Mouse (Mus musculus) forebrain, embryonic 16.5 days (tissue): ENCODE data around the gene Ccdc142. TPM values are rescaled to one million over a fixed set of nuclear protein-coding genes. Genes with fewer than 3 reads are reported as not detected.
A peak's percentile ranks its signal among the peaks of the same experiment; 100 is the strongest.

Source experiments
- ATAC-seq: fragments of 200-750 bp; cut with Nextera tagmentation; 2 replicates; pipeline ENCODE4 v1.8.0; 2017; ENCODE audit warnings: mild to moderate bottlenecking, moderate library complexity
- H3K27ac ChIP-seq: fragments of 300-500 bp; sonication (generic); 2 replicates; pipeline ENCODE4 v1.5.1; 2014; ENCODE audit warnings: low read length, control low read depth
- H3K27me3 ChIP-seq: fragments of 300-500 bp; sonication (generic); replicated peaks from 2 replicates; pipeline ENCODE4 v1.6.1; 2014; ENCODE audit warnings: low read length; ENCODE audit not compliant: control insufficient read depth, insufficient read depth
- H3K36me3 ChIP-seq: fragments of 300-500 bp; sonication (generic); 2 replicates; pipeline ENCODE4 v1.6.1; 2014; ENCODE audit not compliant: control insufficient read depth, insufficient read depth
- H3K4me1 ChIP-seq: fragments of 300-500 bp; sonication (generic); replicated peaks from 2 replicates; pipeline ENCODE4 v1.6.1; 2014; ENCODE audit warnings: low read length; ENCODE audit not compliant: control insufficient read depth, insufficient read depth
- H3K4me2 ChIP-seq: fragments of 300-500 bp; sonication (generic); 2 replicates; pipeline ENCODE4 v1.6.1; 2014; ENCODE audit warnings: mild to moderate bottlenecking, low read length, control low read depth
- H3K4me3 ChIP-seq: fragments of 300-500 bp; sonication (generic); replicated peaks from 2 replicates; pipeline ENCODE4 v1.5.1; 2014; ENCODE audit warnings: mild to moderate bottlenecking, low read length, control low read depth
- H3K9ac ChIP-seq: fragments of 300-500 bp; sonication (generic); replicated peaks from 2 replicates; pipeline ENCODE4 v1.6.1; 2014; ENCODE audit warnings: low read depth, low read length, control low read depth
- H3K9me3 ChIP-seq: fragments of 300-500 bp; sonication (generic); 2 replicates; pipeline ENCODE4 v1.6.1; 2016; ENCODE audit warnings: low read length; ENCODE audit not compliant: control insufficient read depth
- WGBS: fragments of 180-500 bp; shearing (Covaris S2); extraction: QIAGEN DNeasy Blood & Tissue Kit; methylation state at CpG from one replicate; pipeline ENCODE4 v1.1.7; 2014; 5-methylcytosine and 5-hydroxymethylcytosine counted together
- polyA plus RNA-seq: library from polyadenylated mRNA; unstranded; fragments of >200 nt; fragmentation: Nextera tagmentation; extraction: Ambion mirVana; gene quantifications from 2 replicates; pipeline ENCODE4 v1.2.1, GENCODE M21; 2015

The Ccdc142 gene
- polyA plus RNA-seq, 1 experiment from 2014 or later = 4.3 TPM

GRCm38 (mm10) chr6:83134951-83135513 lies 33.6 kb downstream of the Ccdc142 start, which contains the start of gene Rtkn:
TSS of gene Rtkn (plus strand) at chr6:83135463.
- peak within 1 kb of the TSS; percentile 19; the same call in 1 of the 2 replicates for H3K4me3 ChIP-seq
- 59% methylated on average over 7 of the region's 7 CpGs for WGBS

GRCm38 (mm10) chr6:83135571-83136161 lies 34.3 kb downstream of the Ccdc142 start:
- H3K36me3 ChIP-seq = no peaks in the 10 kb centered on the region
- no peak for ATAC-seq
- peak overlapping the region; percentile 22; the same call in 1 of the 2 replicates for H3K9ac ChIP-seq

More at GRCm38 (mm10) chr6:83134951-83135513, 33.6 kb downstream of the Ccdc142 start, which contains the start of gene Rtkn:
- Histone ChIP-seq H3K4me1 (peaks cover 21% of the 10 kb centered on the region), H3K27ac (no peak within 1 kb of the TSS), H3K4me2 (peak within 1 kb of the TSS; percentile 28), H3K36me3 (no peaks in the 10 kb centered on the region), H3K9ac (peak within 1 kb of the TSS; percentile 22; the same call in 1 of the 2 replicates), H3K27me3 (peaks cover 16% of the 10 kb centered on the region), H3K9me3 (no peaks in the 10 kb centered on the region)
- ATAC-seq = no peak

GRCm38 (mm10) chr6:83136291-83136880 lies 35.0 kb downstream of the Ccdc142 start:
- H3K4me1 ChIP-seq = peaks cover 21% of the 10 kb centered on the region
- H3K9me3 ChIP-seq = no peaks in the 10 kb centered on the region
- no peak overlapping the region for H3K27ac ChIP-seq
- H3K4me2 ChIP-seq = peak overlapping the region; percentile 55
- H3K4me3 ChIP-seq = no peak overlapping the region; the same call in 1 of the 2 replicates
- no peak for ATAC-seq
- H3K27me3 ChIP-seq = peaks cover 16% of the 10 kb centered on the region
- 25% methylated on average over 5 of the region's 5 CpGs for whole genome bisulfite sequencing
- H3K9ac ChIP-seq = no peak overlapping the region; the same call in 1 of the 2 replicates
- H3K36me3 ChIP-seq = no peaks in the 10 kb centered on the region

More at GRCm38 (mm10) chr6:83135571-83136161, 34.3 kb downstream of the Ccdc142 start:
- 7% methylated on average over 37 of the region's 37 CpGs for WGBS
- peaks cover 16% of the 10 kb centered on the region for H3K27me3 ChIP-seq
- peak overlapping the region; percentile 28 for H3K4me2 ChIP-seq
- H3K9me3 ChIP-seq = no peaks in the 10 kb centered on the region
- no peak overlapping the region for H3K27ac ChIP-seq
- H3K4me1 ChIP-seq = peaks cover 21% of the 10 kb centered on the region
- peak overlapping the region; percentile 19; the same call in 1 of the 2 replicates for H3K4me3 ChIP-seq

DNA sequence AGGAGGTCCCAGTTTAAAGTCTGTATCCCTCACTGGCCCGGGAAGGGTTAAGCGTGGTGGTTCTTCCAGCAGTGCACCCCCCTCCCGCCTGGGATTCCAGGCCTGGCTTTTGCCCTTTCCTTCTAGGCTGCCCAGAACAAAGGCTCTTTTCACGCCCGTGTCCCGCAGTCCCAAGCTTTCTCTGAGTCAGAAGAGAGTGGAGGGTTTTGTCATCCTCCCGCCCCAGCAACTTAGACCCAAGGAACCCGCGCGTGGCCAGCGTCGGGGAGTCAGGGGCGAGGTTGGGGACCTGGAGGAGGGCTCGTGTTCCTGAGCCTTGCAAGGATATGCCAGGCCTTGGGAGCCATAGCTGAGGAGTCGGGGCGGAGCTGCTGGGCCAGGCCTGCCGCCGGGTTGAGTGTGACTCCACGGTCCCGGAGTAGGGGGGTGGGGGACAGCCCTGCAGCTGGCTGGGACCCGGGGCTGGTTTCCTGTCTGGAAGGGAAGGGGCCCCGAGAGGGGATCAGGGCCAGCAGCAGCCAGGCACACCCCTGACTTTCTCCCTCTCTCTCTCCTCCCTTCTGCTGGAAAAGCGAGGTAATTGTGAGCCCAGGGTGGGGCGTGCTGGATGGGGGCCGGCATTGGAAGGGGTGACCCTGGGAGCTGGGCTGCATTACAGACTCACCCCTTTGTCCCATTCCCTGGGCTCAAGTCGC lies 35.6 kb downstream of the Ccdc142 start:
- peak overlapping the region; percentile 62 for H3K9ac ChIP-seq
- ATAC-seq = peak; percentile 66
- H3K36me3 ChIP-seq = no peaks in the 10 kb centered on the region
- H3K4me1 ChIP-seq = peaks cover 24% of the 10 kb centered on the region
- H3K4me2 ChIP-seq = peak overlapping the region; percentile 55
- WGBS = 2% methylated on average over 24 of the region's 26 CpGs
- H3K27me3 ChIP-seq = peaks cover 16% of the 10 kb centered on the region
- H3K27ac ChIP-seq = peak overlapping the region; percentile 76
- H3K9me3 ChIP-seq = no peaks in the 10 kb centered on the region
- peak overlapping the region; percentile 39 for H3K4me3 ChIP-seq

GRCm38 (mm10) chr6:83137576-83137950 lies 36.2 kb downstream of the Ccdc142 start:
- WGBS = 0% methylated on average over 12 of the region's 12 CpGs
- peak; percentile 43 for ATAC-seq
- Histone ChIP-seq H3K4me1 (peaks cover 29% of the 10 kb centered on the region), H3K9me3 (no peaks in the 10 kb centered on the region), H3K9ac (peak overlapping the region; percentile 62), H3K4me3 (peak overlapping the region; percentile 39), H3K27me3 (peaks cover 16% of the 10 kb centered on the region), H3K27ac (peak overlapping the region; percentile 76), H3K36me3 (no peaks in the 10 kb centered on the region), H3K4me2 (peak overlapping the region; percentile 55)

DNA sequence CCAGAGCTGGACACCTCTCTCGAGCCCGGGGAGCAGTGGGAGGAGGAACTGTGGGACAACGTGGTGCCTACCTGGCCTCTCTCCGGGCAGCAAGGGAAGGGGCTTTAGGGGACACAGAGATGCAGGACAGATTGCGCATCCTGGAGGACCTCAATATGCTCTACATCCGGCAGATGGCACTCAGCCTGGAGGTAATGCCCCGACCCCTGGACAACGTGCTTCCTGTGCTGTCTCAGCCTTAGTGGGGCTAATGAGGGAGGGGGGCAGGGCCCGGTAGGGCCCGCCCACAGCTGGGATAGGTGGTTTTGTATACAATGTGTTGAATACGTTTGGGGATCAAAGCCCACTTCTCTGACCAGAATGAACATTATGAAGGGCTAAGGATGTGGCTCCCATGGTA lies 36.7 kb downstream of the Ccdc142 start:
- no peaks in the 10 kb centered on the region for H3K9me3 ChIP-seq
- H3K36me3 ChIP-seq = no peaks in the 10 kb centered on the region
- 3% methylated on average over 11 of the region's 11 CpGs for WGBS
- H3K4me1 ChIP-seq = peaks cover 29% of the 10 kb centered on the region
- peak overlapping the region; percentile 39 for H3K4me3 ChIP-seq
- ATAC-seq = peak; percentile 8; the same call in 1 of the 2 replicates
- peak overlapping the region; percentile 76 for H3K27ac ChIP-seq
- H3K4me2 ChIP-seq = peak overlapping the region; percentile 55
- peak overlapping the region; percentile 62 for H3K9ac ChIP-seq
- H3K27me3 ChIP-seq = peaks cover 16% of the 10 kb centered on the region

DNA sequence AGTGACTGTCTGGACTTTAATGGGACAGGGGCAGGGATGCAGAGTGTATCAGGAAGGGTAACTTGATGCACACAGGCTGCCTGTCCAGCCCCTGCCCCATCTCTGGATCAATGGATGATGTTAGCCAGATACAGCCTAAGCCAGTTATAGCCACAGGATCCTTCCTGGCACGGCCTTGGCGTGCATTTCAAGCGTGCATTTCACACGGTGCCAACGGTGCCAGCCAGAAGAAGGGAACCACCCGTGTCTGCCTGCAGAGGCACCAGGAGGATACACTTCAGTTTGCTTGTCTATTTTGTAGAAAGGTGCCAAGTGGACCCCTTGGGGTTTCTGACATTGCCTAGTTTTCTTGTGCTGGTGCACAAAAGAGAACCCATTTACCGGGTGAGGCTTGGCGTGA lies 38.6 kb downstream of the Ccdc142 start:
- H3K36me3 ChIP-seq = no peaks in the 10 kb centered on the region
- no peak overlapping the region for H3K4me2 ChIP-seq
- H3K27ac ChIP-seq = no peak overlapping the region
- H3K9me3 ChIP-seq = no peaks in the 10 kb centered on the region
- peaks cover 29% of the 10 kb centered on the region for H3K4me1 ChIP-seq
- H3K27me3 ChIP-seq = peaks cover 14% of the 10 kb centered on the region
- no peak overlapping the region for H3K9ac ChIP-seq
- no peak overlapping the region for H3K4me3 ChIP-seq
- WGBS = 84% methylated on average over 8 of the region's 8 CpGs
- ATAC-seq = no peak

DNA sequence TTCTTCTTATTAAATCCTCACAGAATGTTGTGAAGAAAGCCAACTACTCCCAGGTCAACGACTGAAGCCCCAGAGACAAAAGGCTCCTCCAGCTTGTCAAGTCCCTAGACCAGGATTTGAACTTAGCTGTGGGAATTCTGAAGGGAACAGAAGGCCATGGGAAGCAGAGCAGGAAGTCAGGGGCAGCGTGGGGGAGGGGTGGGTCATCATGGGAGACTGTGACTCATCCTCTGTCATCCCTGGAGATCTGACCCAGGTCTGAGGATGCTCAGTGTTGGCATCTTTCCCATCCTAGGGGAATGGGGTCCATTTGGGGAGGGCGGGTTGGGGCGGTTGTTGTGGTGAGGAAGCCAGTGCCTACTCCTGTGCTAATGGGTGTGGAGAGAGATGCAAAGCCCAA lies 40.2 kb downstream of the Ccdc142 start:
- no peak overlapping the region for H3K27ac ChIP-seq
- H3K4me1 ChIP-seq = peaks cover 23% of the 10 kb centered on the region
- peak overlapping the region; percentile 72 for H3K4me2 ChIP-seq
- no peaks in the 10 kb centered on the region for H3K9me3 ChIP-seq
- peak overlapping the region; percentile 39 for H3K4me3 ChIP-seq
- ATAC-seq = no peak
- WGBS = 43% methylated on average over 4 of the region's 4 CpGs
- H3K36me3 ChIP-seq = no peaks in the 10 kb centered on the region
- H3K27me3 ChIP-seq = peaks cover 4% of the 10 kb centered on the region
- H3K9ac ChIP-seq = no peak overlapping the region; the same call in 1 of the 2 replicates
